Mouse (Mus musculus) hindbrain, postnatal 0 days (tissue): ENCODE data around the gene Col13a1. TPM values are rescaled to one million over a fixed set of nuclear protein-coding genes. Genes with fewer than 3 reads are reported as not detected.

Experiments
- ATAC-seq: fragments of 200-750 bp; cut with Nextera tagmentation; 2 replicates; pipeline ENCODE4 v1.8.0; 2017; ENCODE audit warnings: mild to moderate bottlenecking, moderate TSS enrichment, moderate library complexity
- DNase-seq: peaks from one replicate; pipeline ENCODE4 v3.0.0-alpha.2; 2015; ENCODE audit warnings: low spot score
- H3K27ac ChIP-seq: fragments of 300-500 bp; sonication (generic); 2 replicates; pipeline ENCODE4 v1.5.1; 2014; ENCODE audit warnings: mild to moderate bottlenecking
- H3K27me3 ChIP-seq: fragments of 300-500 bp; sonication (generic); 2 replicates; pipeline ENCODE4 v1.6.1; 2014; ENCODE audit warnings: low read length, mixed read lengths; ENCODE audit not compliant: insufficient read depth
- H3K36me3 ChIP-seq: fragments of 300-500 bp; sonication (generic); 2 replicates; pipeline ENCODE4 v1.6.1; 2014; ENCODE audit warnings: low read length, mixed read lengths; ENCODE audit not compliant: insufficient read depth
- H3K4me1 ChIP-seq: fragments of 300-500 bp; sonication (generic); 2 replicates; pipeline ENCODE4 v1.6.1; 2014; ENCODE audit warnings: antibody characterized with exemption, low read length, mixed read lengths; ENCODE audit not compliant: insufficient read depth
- H3K4me2 ChIP-seq: fragments of 300-500 bp; sonication (generic); 2 replicates; pipeline ENCODE4 v1.6.1; 2014; ENCODE audit warnings: low read depth, mild to moderate bottlenecking, low read length, moderate library complexity, mixed read lengths
- H3K4me3 ChIP-seq: fragments of 300-500 bp; sonication (generic); 2 replicates; pipeline ENCODE4 v1.5.1; 2014; ENCODE audit warnings: low read length
- H3K9ac ChIP-seq: fragments of 300-500 bp; sonication (generic); replicated peaks from 2 replicates; pipeline ENCODE4 v1.6.1; 2014; ENCODE audit warnings: mild to moderate bottlenecking, low read length, moderate library complexity, mixed read lengths
- H3K9me3 ChIP-seq: fragments of 300-500 bp; sonication (generic); 2 replicates; pipeline ENCODE4 v1.6.1; 2016; ENCODE audit warnings: low read length, mixed read lengths
- CTCF ChIP-seq: IDR thresholded peaks from 2 replicates; pipeline ENCODE4 v1.5.1; 2016; ENCODE audit warnings: antibody characterized with exemption, control low read depth, low read depth
- WGBS: fragments of 180-500 bp; shearing (Covaris S2); extraction: QIAGEN DNeasy Blood & Tissue Kit; methylation state at CpG from one replicate; pipeline ENCODE4 v1.1.7; 2014; 5-methylcytosine and 5-hydroxymethylcytosine counted together
- polyA plus RNA-seq: library from polyadenylated mRNA; unstranded; fragments of >200 nt; fragmentation: Nextera tagmentation; extraction: Ambion mirVana; gene quantifications from 2 replicates; pipeline ENCODE4 v1.2.1, GENCODE M21; 2015
- total RNA-seq: library from RNA; depleted of rRNA; stranded (reverse); fragments of >200 nt; gene quantifications from 2 replicates; pipeline ENCODE4 v1.2.3, GENCODE M21; 2014

Col13a1 gene
- total and polyA plus RNA-seq, 2 experiments from 2014 or later, result 1.6 to 4.2 TPM

- 71% methylated on average over 8 of the region's 8 CpGs for WGBS
- no peaks in the 10 kb centered on the region for H3K27me3 ChIP-seq
- H3K4me2 ChIP-seq, result no peak overlapping the region
- TF ChIP-seq CTCF, result no peak
- DNase-seq, result no peak
- no peaks in the 10 kb centered on the region for H3K9me3 ChIP-seq
- no peak overlapping the region for H3K27ac ChIP-seq
- no peaks in the 10 kb centered on the region for H3K36me3 ChIP-seq
- no peak overlapping the region for H3K4me3 ChIP-seq
- no peak overlapping the region for H3K9ac ChIP-seq
- no peak for ATAC-seq
- no peaks in the 10 kb centered on the region for H3K4me1 ChIP-seq
These were observed 126.1 kb downstream of the Col13a1 start for GRCm38 (mm10) chr10:61852824-61853223.

GRCm38 (mm10) chr10:61848553-61848952 is 130.4 kb downstream of the Col13a1 start:
- Histone ChIP-seq H3K27ac (no peak overlapping the region), H3K4me3 (no peak overlapping the region)
- DNase-seq, result no peak

GRCm38 (mm10) chr10:61845476-61845875 is 133.4 kb downstream of the Col13a1 start:
- no peak for TF ChIP-seq CTCF
- Histone ChIP-seq H3K9ac (no peak overlapping the region), H3K9me3 (no peaks in the 10 kb centered on the region), H3K4me1 (no peaks in the 10 kb centered on the region), H3K27ac (no peak overlapping the region), H3K27me3 (no peaks in the 10 kb centered on the region), H3K4me2 (no peak overlapping the region), H3K4me3 (no peak overlapping the region), H3K36me3 (no peaks in the 10 kb centered on the region)
- ATAC-seq (no peak), DNase-seq (no peak)
- WGBS, result 76% methylated on average over 4 of the region's 4 CpGs

More at GRCm38 (mm10) chr10:61848553-61848952, 130.4 kb downstream of the Col13a1 start:
- TF ChIP-seq CTCF, result no peak
- WGBS, result 74% methylated on average over 6 of the region's 6 CpGs
- no peak overlapping the region for H3K4me2 ChIP-seq
- no peaks in the 10 kb centered on the region for H3K9me3 ChIP-seq
- ATAC-seq, result no peak
- H3K27me3 ChIP-seq, result no peaks in the 10 kb centered on the region
- H3K9ac ChIP-seq, result no peak overlapping the region
- no peaks in the 10 kb centered on the region for H3K4me1 ChIP-seq
- H3K36me3 ChIP-seq, result no peaks in the 10 kb centered on the region

GRCm38 (mm10) chr10:61844475-61844874 is 134.4 kb downstream of the Col13a1 start:
- Histone ChIP-seq H3K27me3 (no peaks in the 10 kb centered on the region), H3K9ac (no peak overlapping the region), H3K4me3 (no peak overlapping the region), H3K4me2 (no peak overlapping the region), H3K4me1 (no peaks in the 10 kb centered on the region), H3K27ac (no peak overlapping the region), H3K36me3 (no peaks in the 10 kb centered on the region), H3K9me3 (no peaks in the 10 kb centered on the region)
- TF ChIP-seq CTCF, result peak; percentile 52
- DNase-seq, result no peak
- ATAC-seq, result no peak
- WGBS, result 79% methylated on average over 7 of the region's 7 CpGs

- no peak for DNase-seq
- Histone ChIP-seq H3K4me3 (no peak overlapping the region), H3K36me3 (no peaks in the 10 kb centered on the region), H3K4me1 (no peaks in the 10 kb centered on the region), H3K9me3 (no peaks in the 10 kb centered on the region), H3K27me3 (no peaks in the 10 kb centered on the region), H3K9ac (no peak overlapping the region), H3K27ac (no peak overlapping the region), H3K4me2 (no peak overlapping the region)
- TF ChIP-seq CTCF, result no peak
- WGBS, result 82% methylated on average over 12 of the region's 12 CpGs
- no peak for ATAC-seq
These were observed 136.6 kb downstream of the Col13a1 start for GRCm38 (mm10) chr10:61842261-61842660.

- Histone ChIP-seq H3K27me3 (no peaks in the 10 kb centered on the region), H3K27ac (0 out of 2 replicates have a peak overlapping the region, but pooled peaks have one; percentile 2), H3K4me2 (no peak overlapping the region), H3K9me3 (no peaks in the 10 kb centered on the region), H3K36me3 (no peaks in the 10 kb centered on the region), H3K9ac (no peak overlapping the region), H3K4me3 (no peak overlapping the region), H3K4me1 (no peaks in the 10 kb centered on the region)
- no peak for TF ChIP-seq CTCF
- WGBS, result 72% methylated on average over 9 of the region's 9 CpGs
- ATAC-seq (0 out of 2 replicates have a peak, but pooled peaks have one; percentile 11), DNase-seq (no peak)
These were observed 139.6 kb downstream of the Col13a1 start for GRCm38 (mm10) chr10:61839326-61839725.

GRCm38 (mm10) chr10:61838769-61839168 is 140.1 kb downstream of the Col13a1 start:
- Histone ChIP-seq H3K9me3 (no peaks in the 10 kb centered on the region), H3K27ac (0 out of 2 replicates have a peak overlapping the region, but pooled peaks have one; percentile 2), H3K4me3 (no peak overlapping the region), H3K4me1 (no peaks in the 10 kb centered on the region), H3K27me3 (no peaks in the 10 kb centered on the region), H3K36me3 (no peaks in the 10 kb centered on the region), H3K4me2 (no peak overlapping the region), H3K9ac (no peak overlapping the region)
- ATAC-seq (peak; percentile 67), DNase-seq (peak; percentile 89)
- peak; percentile 98 for TF ChIP-seq CTCF
- under 1% methylated on average over 6 of the region's 6 CpGs for WGBS
